Mouse (Mus musculus) liver, postnatal 0 days (tissue): ENCODE results near the gene Gid8.

Source experiments
- CTCF ChIP-seq: sonication (generic); IDR thresholded peaks from 2 replicates; pipeline ENCODE4 v1.5.1; 2016; ENCODE audit warnings: antibody characterized with exemption, low read depth
- EP300 ChIP-seq: IDR thresholded peaks from 2 replicates; pipeline ENCODE4 v1.6.1; 2016; ENCODE audit warnings: antibody characterized with exemption, low read depth, mild to moderate bottlenecking

- TF ChIP-seq CTCF (no peak), EP300 (no peak)
These were observed 22.1 kb downstream of the Gid8 start for GRCm38 (mm10) chr2:180731984-180732383.
